Mouse (Mus musculus): Measurements from ENCODE around the gene Cand2. TPM values are rescaled to one million over a fixed set of nuclear protein-coding genes. Genes with fewer than 3 reads are reported as not detected.

Cand2 gene
- polyA plus RNA-seq (2014; fragmentation: Illumina TruSeq; extraction: RNeasy Lipid Tissue Mini Kit (QIAGEN cat#74804); ENCODE audit: low read depth, low replicate concordance): 5.2 TPM

GRCm38 (mm10) chr6:115774501-115774921 lies at the start of gene Cand2:
Gene Cand2, plus strand, starts transcription at chr6:115774538.

GRCm38 (mm10) chr6:115761995-115762756 lies 12.2 kb upstream of the Cand2 start, which contains the start of gene Tmem40:
Gene Tmem40, minus strand, starts transcription at chr6:115762410.

GRCm38 (mm10) chr6:115808488-115809231 lies 34.3 kb downstream of the Cand2 start, which contains the start of gene Rpl32:
Gene Rpl32, minus strand, starts transcription at chr6:115808747.

GRCm38 (mm10) chr6:115838161-115838597 lies 63.8 kb downstream of the Cand2 start, which contains the start of gene Efcab12:
Gene Efcab12, minus strand, starts transcription at chr6:115838412.

GRCm38 (mm10) chr6:115853091-115853813 lies 78.9 kb downstream of the Cand2 start, which contains the start of the genes Mbd4 and Ift122:
Gene Mbd4, minus strand, starts transcription at chr6:115853371.
Gene Ift122, plus strand, starts transcription at chr6:115853470.

Other genes with a start within 250 kb of the Cand2 start
- 3.7 TPM for gene Tsen2, start 229.9 kb upstream of the Cand2 start, polyA plus RNA-seq (2014; fragmentation: Illumina TruSeq; extraction: RNeasy Lipid Tissue Mini Kit (QIAGEN cat#74804); ENCODE audit: low read depth, low replicate concordance)
- not detected for gene Mkrn2os, start 182.0 kb upstream of the Cand2 start, polyA plus RNA-seq (2014; fragmentation: Illumina TruSeq; extraction: RNeasy Lipid Tissue Mini Kit (QIAGEN cat#74804); ENCODE audit: low read depth, low replicate concordance)
- 15.7 TPM for gene Mkrn2, start 172.6 kb upstream of the Cand2 start, polyA plus RNA-seq (2014; fragmentation: Illumina TruSeq; extraction: RNeasy Lipid Tissue Mini Kit (QIAGEN cat#74804); ENCODE audit: low read depth, low replicate concordance)
- 34.9 TPM for gene Raf1, start 97.9 kb upstream of the Cand2 start, polyA plus RNA-seq (2014; fragmentation: Illumina TruSeq; extraction: RNeasy Lipid Tissue Mini Kit (QIAGEN cat#74804); ENCODE audit: low read depth, low replicate concordance)
- not detected for gene Tmem40, start 12.1 kb upstream of the Cand2 start, polyA plus RNA-seq (2014; fragmentation: Illumina TruSeq; extraction: RNeasy Lipid Tissue Mini Kit (QIAGEN cat#74804); ENCODE audit: low read depth, low replicate concordance)
- 179 TPM for gene Rpl32, start 34.2 kb downstream of the Cand2 start, polyA plus RNA-seq (2014; fragmentation: Illumina TruSeq; extraction: RNeasy Lipid Tissue Mini Kit (QIAGEN cat#74804); ENCODE audit: low read depth, low replicate concordance)
- gene Efcab12, start 63.9 kb downstream of the Cand2 start, polyA plus RNA-seq (2014; fragmentation: Illumina TruSeq; extraction: RNeasy Lipid Tissue Mini Kit (QIAGEN cat#74804); ENCODE audit: low read depth, low replicate concordance): not detected
- 5.7 TPM for gene Mbd4, start 78.8 kb downstream of the Cand2 start, polyA plus RNA-seq (2014; fragmentation: Illumina TruSeq; extraction: RNeasy Lipid Tissue Mini Kit (QIAGEN cat#74804); ENCODE audit: low read depth, low replicate concordance)
- 13.0 TPM for gene Ift122, start 78.9 kb downstream of the Cand2 start, polyA plus RNA-seq (2014; fragmentation: Illumina TruSeq; extraction: RNeasy Lipid Tissue Mini Kit (QIAGEN cat#74804); ENCODE audit: low read depth, low replicate concordance)
- 0.17 TPM for gene Rho, start 157.2 kb downstream of the Cand2 start, polyA plus RNA-seq (2014; fragmentation: Illumina TruSeq; extraction: RNeasy Lipid Tissue Mini Kit (QIAGEN cat#74804); ENCODE audit: low read depth, low replicate concordance)
- gene H1foo, start 170.4 kb downstream of the Cand2 start, polyA plus RNA-seq (2014; fragmentation: Illumina TruSeq; extraction: RNeasy Lipid Tissue Mini Kit (QIAGEN cat#74804); ENCODE audit: low read depth, low replicate concordance): not detected
- 35.9 TPM for gene Plxnd1, start 220.5 kb downstream of the Cand2 start, polyA plus RNA-seq (2014; fragmentation: Illumina TruSeq; extraction: RNeasy Lipid Tissue Mini Kit (QIAGEN cat#74804); ENCODE audit: low read depth, low replicate concordance)